Mouse (Mus musculus): ENCODE measurements around the gene Wipf2.

The Wipf2 gene

GRCm38 (mm10) chr11:98944897-98945604, 81.6 kb downstream of the Wipf2 start:
- peak; percentile 63 to 74 for DNase-seq

DNA sequence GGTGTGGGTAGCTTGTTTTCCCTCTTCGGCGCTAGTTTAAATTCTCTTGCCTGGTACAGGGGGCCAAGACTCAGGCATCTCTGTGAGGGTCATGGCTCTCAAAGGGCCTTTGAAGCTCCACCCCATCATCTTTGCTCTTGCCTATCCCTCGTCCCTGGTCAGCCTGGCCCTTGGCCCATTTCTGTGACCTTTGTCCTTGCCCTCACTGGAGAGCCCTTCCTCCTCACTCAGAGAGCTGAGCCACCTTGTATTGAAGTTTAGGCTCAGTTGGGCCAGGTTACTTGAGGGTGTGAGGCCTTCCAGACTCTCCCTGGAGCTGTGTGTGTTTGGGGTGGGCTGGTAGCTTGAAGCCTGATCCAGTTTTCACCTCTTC, 82.2 kb downstream of the Wipf2 start:
- DNase-seq, result no peak

DNA sequence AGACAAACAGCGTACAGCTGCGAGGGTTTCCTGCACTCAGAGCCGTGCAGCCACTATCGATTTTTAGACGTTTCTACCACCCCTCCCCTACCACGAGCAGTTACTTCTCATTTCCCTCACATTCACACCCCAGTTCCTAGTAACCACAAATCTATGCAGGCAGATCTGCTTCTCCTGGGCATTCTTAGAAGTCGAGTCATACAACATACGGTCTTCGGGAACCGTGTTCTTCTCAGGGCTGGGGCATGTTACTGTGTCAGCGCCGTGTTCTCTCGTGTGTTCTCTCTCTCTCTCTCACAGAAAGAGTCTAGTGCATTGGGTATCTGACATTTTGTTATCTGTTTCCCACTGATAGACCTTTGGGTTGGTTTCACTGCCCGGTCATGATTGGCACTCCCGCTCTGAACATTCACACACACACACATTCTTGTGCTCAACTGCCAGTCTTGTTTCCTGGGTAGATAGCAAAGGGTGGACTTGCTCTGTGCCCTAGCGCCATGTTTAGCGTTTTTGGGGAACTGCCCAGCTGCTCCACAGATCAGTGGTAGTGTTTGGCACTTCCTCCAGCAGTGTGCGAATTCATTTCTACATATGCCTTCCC, 84.6 kb downstream of the Wipf2 start:
- peak; percentile 25 to 31 for DNase-seq

- DNase-seq, result peak in 1 of 2 experiments; percentile 11
Measured at GRCm38 (mm10) chr11:98949242-98949957, 86.0 kb downstream of the Wipf2 start.

- peak in 1 of 2 experiments; percentile 26 for DNase-seq
Measured at GRCm38 (mm10) chr11:98949958-98950460, 86.6 kb downstream of the Wipf2 start.

GRCm38 (mm10) chr11:98950484-98950883, 87.0 kb downstream of the Wipf2 start:
- peak in 1 of 2 experiments; percentile 14 for DNase-seq

- peak in 1 of 2 experiments; percentile 22 for DNase-seq
Measured at GRCm38 (mm10) chr11:98951026-98951906, 87.8 kb downstream of the Wipf2 start.

- no peak for DNase-seq
Measured at GRCm38 (mm10) chr11:98952111-98952510, 88.7 kb downstream of the Wipf2 start.

- no peak for DNase-seq
Measured at GRCm38 (mm10) chr11:98952736-98953135, 89.3 kb downstream of the Wipf2 start.

- DNase-seq, result peak in 1 of 2 experiments; percentile 8
Measured at GRCm38 (mm10) chr11:98953361-98953760, 89.9 kb downstream of the Wipf2 start.

DNA sequence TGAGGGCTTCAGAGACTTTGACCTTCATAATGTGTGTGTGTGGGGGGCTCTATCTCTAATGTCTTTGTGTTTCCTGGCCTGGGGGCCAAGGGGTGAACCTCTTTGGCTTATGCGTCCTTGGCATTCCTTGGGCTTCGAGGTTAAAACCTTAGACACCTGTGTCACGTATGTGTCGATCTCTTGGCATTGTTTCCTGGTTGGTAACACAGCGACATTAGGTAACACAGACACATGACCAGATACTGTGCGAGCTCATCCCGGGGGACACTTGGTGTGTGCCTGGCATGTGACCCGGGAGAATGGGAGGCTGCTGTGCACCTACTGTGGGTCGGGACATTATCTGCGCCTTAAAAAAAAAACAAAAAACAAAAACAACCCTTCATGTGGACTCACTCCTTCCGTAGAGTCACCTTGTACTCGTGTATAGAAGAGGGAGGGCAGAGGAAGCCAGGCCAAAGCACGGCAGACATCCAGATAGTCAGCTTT, 90.4 kb downstream of the Wipf2 start:
- peak; percentile 1 to 7 for DNase-seq

DNA sequence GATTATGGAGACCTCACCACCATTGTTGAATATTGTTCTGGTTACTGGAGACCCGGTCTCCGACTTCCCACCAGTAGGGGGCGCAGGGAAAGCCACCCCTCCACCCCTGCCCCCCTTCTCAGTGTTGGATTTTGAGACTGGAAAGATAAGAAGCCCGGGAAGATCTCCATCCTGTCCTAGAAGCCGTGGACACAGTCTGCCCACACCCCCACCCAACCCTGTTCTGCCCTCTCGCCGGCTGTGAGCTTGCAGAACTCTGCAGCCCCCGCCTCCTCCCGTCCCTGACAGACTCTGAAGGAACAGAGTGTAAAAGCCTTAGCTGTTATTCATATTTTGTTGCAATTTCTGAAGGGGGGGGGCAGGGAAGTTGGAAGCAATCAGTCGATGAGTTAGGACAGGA, 90.9 kb downstream of the Wipf2 start:
- DNase-seq, result peak; percentile 61 to 70
